Mouse (Mus musculus): Measurements from ENCODE around the gene Calm4. TPM values are rescaled to one million over a fixed set of nuclear protein-coding genes. Genes with fewer than 3 reads are reported as not detected.
"Not testable (repeated sequence)": the region's sequence is repeated elsewhere in the genome, so short reads cannot be mapped to it uniquely, and the experiment has no call there.

Gene Calm4
- polyA plus RNA-seq (2015; fragmentation: Nextera tagmentation; extraction: Ambion mirVana), result 596 and 780 TPM in 2 replicates

DNA sequence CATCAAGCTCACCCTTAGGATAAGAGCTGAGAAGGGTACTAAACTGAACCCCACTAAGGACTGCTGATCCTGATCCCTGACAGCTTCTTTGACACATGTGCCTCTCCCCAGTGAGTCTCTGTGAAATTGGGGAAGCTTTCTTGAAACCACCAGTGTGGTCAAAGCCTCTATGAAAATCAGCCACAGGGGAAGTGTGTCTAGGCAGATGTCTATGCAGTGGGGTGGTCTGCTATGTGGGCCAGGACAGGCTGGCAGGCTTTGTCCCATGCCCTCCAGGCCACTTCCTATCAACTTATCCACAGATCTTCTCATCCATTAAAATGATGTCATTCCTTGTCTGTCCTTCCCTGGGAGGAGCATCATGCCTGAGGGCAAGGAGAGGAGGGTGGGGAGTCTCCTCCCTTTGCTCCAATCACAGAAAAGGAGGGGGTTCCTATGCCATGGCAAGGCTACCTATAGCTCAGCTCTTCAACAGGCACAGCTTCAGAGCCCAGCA, at the start of gene Calm4:
Calm4 (plus strand) TSS at position 446 of the 496 bp plus-strand sequence.
- not testable (repeated sequence) for H3K9me3 ChIP-seq; ATAC-seq (ENCODE audit: insufficient number of reproducible peaks, low FRiP score, low TSS enrichment, low read depth); H3K27me3 ChIP-seq; H3K36me3 ChIP-seq; H3K4me2 ChIP-seq; H3K4me1 ChIP-seq; H3K9ac ChIP-seq; H3K27ac ChIP-seq; H3K4me3 ChIP-seq

GRCm38 (mm10) chr13:3788588-3788987, 49.0 kb upstream of the Calm4 start:
- 92% methylated on average over 2 of the region's 2 CpGs for WGBS

DNA sequence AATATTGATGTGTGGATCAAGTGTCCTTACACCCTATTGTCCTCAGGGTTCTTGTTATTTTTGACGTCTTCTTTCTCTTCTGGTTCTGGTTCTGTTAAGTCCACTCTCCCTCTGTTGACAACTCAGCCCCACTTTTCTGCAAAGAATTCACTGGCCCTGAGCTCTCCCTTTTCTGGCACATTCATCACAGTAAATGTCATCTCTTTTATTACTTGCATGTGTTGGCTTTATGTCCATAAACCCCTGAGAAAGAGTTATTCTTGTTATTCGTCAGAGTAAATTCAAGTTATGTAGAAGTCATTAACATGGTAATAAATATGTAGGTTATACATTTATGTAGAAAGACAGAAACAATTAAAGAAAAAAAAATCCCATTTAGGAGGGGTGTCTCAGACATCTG, 48.0 kb upstream of the Calm4 start:
- H3K27ac ChIP-seq, result no peak overlapping the region
- no peak overlapping the region for H3K4me2 ChIP-seq
- no peak overlapping the region for H3K9ac ChIP-seq
- no peaks in the 10 kb centered on the region for H3K4me1 ChIP-seq
- no peaks in the 10 kb centered on the region for H3K9me3 ChIP-seq
- no peaks in the 10 kb centered on the region for H3K36me3 ChIP-seq
- no peak overlapping the region for H3K4me3 ChIP-seq
- no peaks in the 10 kb centered on the region for H3K27me3 ChIP-seq
- 27% methylated on average over 2 of the region's 2 CpGs for WGBS
- no peak for ATAC-seq (ENCODE audit: insufficient number of reproducible peaks, low FRiP score, low TSS enrichment, low read depth)

More at GRCm38 (mm10) chr13:3788588-3788987, 49.0 kb upstream of the Calm4 start:
- no peak overlapping the region for H3K27ac ChIP-seq
- H3K4me1 ChIP-seq, result no peaks in the 10 kb centered on the region
- no peaks in the 10 kb centered on the region for H3K36me3 ChIP-seq
- H3K4me3 ChIP-seq, result no peak overlapping the region
- H3K9me3 ChIP-seq, result no peaks in the 10 kb centered on the region
- no peaks in the 10 kb centered on the region for H3K27me3 ChIP-seq
- H3K4me2 ChIP-seq, result no peak overlapping the region
- ATAC-seq (ENCODE audit: insufficient number of reproducible peaks, low FRiP score, low TSS enrichment, low read depth), result no peak
- H3K9ac ChIP-seq, result no peak overlapping the region

DNA sequence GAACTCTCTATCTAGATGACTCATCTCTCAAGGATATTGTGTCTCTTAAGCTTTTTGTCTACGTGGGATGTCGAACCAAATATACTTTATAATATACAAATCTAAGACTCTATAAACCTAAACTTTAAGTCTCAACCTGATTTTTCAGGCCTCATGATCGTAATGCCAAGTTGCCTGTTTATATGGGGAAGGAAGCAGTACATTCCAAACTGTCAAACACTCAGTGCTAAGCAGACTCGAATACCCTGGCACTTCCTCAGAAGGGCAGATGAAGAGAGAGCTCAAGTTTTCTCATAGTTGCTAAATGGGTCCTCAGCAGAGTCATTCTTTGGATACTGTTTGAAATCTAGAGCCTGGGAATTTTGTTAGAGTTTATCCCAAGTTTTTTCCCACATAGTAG, 40.9 kb upstream of the Calm4 start:
- 83% methylated on average over 4 of the region's 4 CpGs for WGBS
- no peaks in the 10 kb centered on the region for H3K9me3 ChIP-seq
- H3K4me1 ChIP-seq, result peaks cover 12% of the 10 kb centered on the region; the same call in 1 of the 2 replicates
- no peaks in the 10 kb centered on the region for H3K36me3 ChIP-seq
- H3K27me3 ChIP-seq, result no peaks in the 10 kb centered on the region
- no peak overlapping the region for H3K9ac ChIP-seq
- no peak overlapping the region for H3K27ac ChIP-seq
- no peak for ATAC-seq (ENCODE audit: insufficient number of reproducible peaks, low FRiP score, low TSS enrichment, low read depth)
- no peak overlapping the region for H3K4me3 ChIP-seq
- H3K4me2 ChIP-seq, result no peak overlapping the region

DNA sequence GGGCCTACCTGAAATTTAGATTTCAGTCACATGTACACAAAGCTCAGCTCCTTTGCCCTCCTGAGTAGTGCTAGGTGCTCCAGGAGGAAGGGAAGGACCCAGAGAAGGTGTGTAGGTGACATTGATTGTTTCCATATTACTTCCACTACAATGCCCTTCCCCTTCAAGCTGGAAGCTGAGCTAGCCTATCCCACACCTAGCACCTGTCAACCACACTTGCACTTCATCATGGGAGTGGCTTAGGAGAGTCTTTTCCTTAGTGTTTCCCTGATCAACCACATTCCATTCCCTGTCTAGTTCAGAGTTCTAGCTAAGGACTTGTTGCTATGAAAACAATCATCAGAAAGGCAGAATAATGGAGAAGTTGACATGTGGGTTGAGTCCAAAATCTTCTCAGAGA, 38.8 kb upstream of the Calm4 start:
- H3K36me3 ChIP-seq, result no peaks in the 10 kb centered on the region
- H3K27me3 ChIP-seq, result no peaks in the 10 kb centered on the region
- 0 out of 2 replicates have a peak overlapping the region, but pooled peaks have one; percentile 4 for H3K27ac ChIP-seq

GRCm38 (mm10) chr13:3799386-3799785, 38.2 kb upstream of the Calm4 start:
- H3K27me3 ChIP-seq, result no peaks in the 10 kb centered on the region
- no peak overlapping the region for H3K4me2 ChIP-seq
- H3K27ac ChIP-seq, result no peak overlapping the region
- H3K9me3 ChIP-seq, result no peaks in the 10 kb centered on the region
- H3K4me3 ChIP-seq, result no peak overlapping the region
- H3K9ac ChIP-seq, result no peak overlapping the region
- peaks cover 19% of the 10 kb centered on the region; the same call in 1 of the 2 replicates for H3K4me1 ChIP-seq
- no peaks in the 10 kb centered on the region for H3K36me3 ChIP-seq
- no peak for ATAC-seq (ENCODE audit: insufficient number of reproducible peaks, low FRiP score, low TSS enrichment, low read depth)
- 15% methylated on average over 3 of the region's 3 CpGs for WGBS

More for the DNA sequence above, 38.8 kb upstream of the Calm4 start:
- no peak for ATAC-seq (ENCODE audit: insufficient number of reproducible peaks, low FRiP score, low TSS enrichment, low read depth)
- Histone ChIP-seq H3K4me1 (peaks cover 17% of the 10 kb centered on the region; the same call in 1 of the 2 replicates), H3K9ac (no peak overlapping the region), H3K9me3 (no peaks in the 10 kb centered on the region), H3K4me2 (no peak overlapping the region), H3K4me3 (no peak overlapping the region)

DNA sequence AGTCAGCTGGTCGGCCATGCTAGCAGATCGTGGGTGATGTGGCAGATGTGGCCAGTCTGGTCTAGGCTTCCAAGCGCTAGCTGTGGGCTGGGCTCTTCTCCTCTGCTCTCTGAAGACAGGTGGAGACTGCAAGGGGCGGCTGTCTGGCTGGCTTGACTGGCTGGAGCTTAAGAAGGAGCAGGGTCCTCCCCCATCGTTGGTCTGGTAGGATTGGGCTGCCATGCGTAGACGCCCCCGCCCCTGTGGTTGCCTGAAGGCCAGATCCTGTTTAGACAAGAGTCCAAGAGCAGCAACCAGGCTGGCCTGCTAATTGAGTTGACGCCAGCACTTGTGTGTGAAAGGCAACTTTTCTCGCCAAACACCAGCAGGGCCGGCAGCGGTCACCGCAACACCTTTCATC, 33.4 kb upstream of the Calm4 start, which contains the start of gene Calml3:
Calml3 (minus strand) TSS at position 131 of the 400 bp plus-strand sequence.
- Histone ChIP-seq H3K9me3 (no peaks in the 10 kb centered on the region), H3K27me3 (no peaks in the 10 kb centered on the region), H3K4me2 (no peak within 1 kb of the TSS), H3K36me3 (no peaks in the 10 kb centered on the region), H3K4me1 (peaks cover 32% of the 10 kb centered on the region), H3K9ac (no peak within 1 kb of the TSS), H3K27ac (no peak within 1 kb of the TSS; the same call in 1 of the 2 replicates), H3K4me3 (no peak within 1 kb of the TSS)
- WGBS, result 66% methylated on average over 13 of the region's 13 CpGs
- peak; percentile 53; the same call in 1 of the 2 replicates for ATAC-seq (ENCODE audit: insufficient number of reproducible peaks, low FRiP score, low TSS enrichment, low read depth)

DNA sequence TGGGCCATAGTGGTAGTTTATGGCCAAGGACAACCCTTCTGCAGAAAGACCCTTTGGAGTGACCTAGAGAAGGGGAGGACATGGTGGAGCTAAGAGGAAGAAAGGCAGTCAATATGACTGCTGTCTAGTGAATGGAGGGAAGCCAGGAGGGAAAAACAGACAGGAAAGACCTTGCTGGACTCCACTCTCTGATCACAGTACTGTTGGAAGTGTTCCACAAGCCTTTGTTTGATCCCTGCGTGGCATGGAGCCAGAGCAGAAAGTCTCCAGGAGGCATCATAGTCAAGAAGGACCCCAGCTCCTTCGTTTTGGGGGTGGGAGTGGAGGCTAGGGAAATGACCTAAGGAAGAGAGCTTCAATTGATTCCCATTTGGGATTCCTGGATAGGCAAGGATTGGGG, 32.4 kb upstream of the Calm4 start:
- no peaks in the 10 kb centered on the region for H3K9me3 ChIP-seq
- WGBS, result 60% methylated on average over 2 of the region's 2 CpGs
- no peak overlapping the region for H3K9ac ChIP-seq
- no peak for ATAC-seq (ENCODE audit: insufficient number of reproducible peaks, low FRiP score, low TSS enrichment, low read depth)
- H3K4me2 ChIP-seq, result no peak overlapping the region
- H3K27ac ChIP-seq, result no peak overlapping the region
- no peaks in the 10 kb centered on the region for H3K36me3 ChIP-seq
- no peaks in the 10 kb centered on the region for H3K27me3 ChIP-seq
- H3K4me1 ChIP-seq, result peaks cover 32% of the 10 kb centered on the region
- no peak overlapping the region for H3K4me3 ChIP-seq

- Histone ChIP-seq H3K4me3 (no peak overlapping the region), H3K9me3 (no peaks in the 10 kb centered on the region), H3K4me1 (peaks cover 28% of the 10 kb centered on the region), H3K36me3 (no peaks in the 10 kb centered on the region), H3K4me2 (no peak overlapping the region), H3K27ac (no peak overlapping the region; the same call in 1 of the 2 replicates), H3K27me3 (no peaks in the 10 kb centered on the region), H3K9ac (no peak overlapping the region)
- ATAC-seq (ENCODE audit: insufficient number of reproducible peaks, low FRiP score, low TSS enrichment, low read depth), result no peak
- 70% methylated on average over 5 of the region's 5 CpGs for WGBS
These were observed 31.9 kb upstream of the Calm4 start for GRCm38 (mm10) chr13:3805638-3806037.

DNA sequence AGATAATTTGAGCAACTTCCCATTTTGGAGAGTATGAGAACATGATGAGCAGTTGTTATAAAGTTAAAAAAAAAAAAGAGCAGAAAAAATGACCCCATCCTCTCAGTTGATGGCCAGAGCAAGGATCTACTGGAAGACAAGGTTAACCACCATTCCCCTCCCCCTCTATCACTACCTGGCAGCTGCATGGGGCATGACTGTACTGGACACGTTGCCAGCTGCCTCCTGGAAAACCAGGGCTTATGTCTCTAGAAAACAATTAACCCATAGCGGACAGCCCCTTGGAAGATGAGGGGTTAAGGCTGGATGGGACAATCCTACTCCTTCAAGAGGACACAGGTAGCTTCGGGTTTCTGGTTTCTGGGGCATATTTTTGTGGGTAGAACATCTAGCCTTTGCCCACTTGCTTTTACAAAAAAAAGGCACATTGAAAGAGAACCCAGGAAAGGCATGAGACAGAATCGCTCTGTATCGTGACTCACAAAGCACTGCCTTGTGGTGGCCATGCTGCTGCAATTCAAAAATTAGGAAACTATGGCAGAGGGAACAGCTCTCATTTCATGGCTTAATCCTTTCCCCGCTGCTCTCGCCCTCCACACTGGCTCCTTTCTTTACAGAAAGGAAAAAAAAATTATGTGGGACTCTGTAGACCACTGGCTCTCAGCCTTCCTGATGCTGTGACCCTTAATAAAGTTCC, 30.3 kb upstream of the Calm4 start:
- Histone ChIP-seq H3K4me3 (no peak overlapping the region), H3K27me3 (no peaks in the 10 kb centered on the region), H3K9ac (no peak overlapping the region), H3K36me3 (no peaks in the 10 kb centered on the region), H3K4me2 (no peak overlapping the region), H3K27ac (peak overlapping the region; percentile 65), H3K4me1 (peaks cover 21% of the 10 kb centered on the region), H3K9me3 (no peaks in the 10 kb centered on the region)
- WGBS, result 57% methylated on average over 7 of the region's 7 CpGs
- ATAC-seq (ENCODE audit: insufficient number of reproducible peaks, low FRiP score, low TSS enrichment, low read depth), result 0 out of 2 replicates have a peak, but pooled peaks have one; percentile 30

- Histone ChIP-seq H3K4me1 (no peaks in the 10 kb centered on the region), H3K27ac (no peak overlapping the region), H3K4me2 (no peak overlapping the region), H3K27me3 (no peaks in the 10 kb centered on the region), H3K9ac (no peak overlapping the region), H3K9me3 (no peaks in the 10 kb centered on the region), H3K4me3 (no peak overlapping the region), H3K36me3 (no peaks in the 10 kb centered on the region)
- WGBS, result 67% methylated on average over 5 of the region's 5 CpGs
- no peak for ATAC-seq (ENCODE audit: insufficient number of reproducible peaks, low FRiP score, low TSS enrichment, low read depth)
These were observed 19.4 kb upstream of the Calm4 start for GRCm38 (mm10) chr13:3818012-3818739.

- H3K4me1 ChIP-seq, result no peaks in the 10 kb centered on the region
- WGBS, result 84% methylated on average over 2 of the region's 2 CpGs
These were observed 18.8 kb upstream of the Calm4 start for GRCm38 (mm10) chr13:3818740-3819076.

More at GRCm38 (mm10) chr13:3818740-3819076, 18.8 kb upstream of the Calm4 start:
- H3K36me3 ChIP-seq, result no peaks in the 10 kb centered on the region
- no peaks in the 10 kb centered on the region for H3K9me3 ChIP-seq
- no peak overlapping the region for H3K4me3 ChIP-seq
- H3K27me3 ChIP-seq, result no peaks in the 10 kb centered on the region
- ATAC-seq (ENCODE audit: insufficient number of reproducible peaks, low FRiP score, low TSS enrichment, low read depth), result no peak
- no peak overlapping the region for H3K27ac ChIP-seq
- H3K9ac ChIP-seq, result no peak overlapping the region
- H3K4me2 ChIP-seq, result no peak overlapping the region
